Mouse (Mus musculus): ENCODE data around the gene Ctsc. TPM values are rescaled to one million over a fixed set of nuclear protein-coding genes. Genes with fewer than 3 reads are reported as not detected.

Gene Ctsc
- total RNA-seq, 4 experiments from 2014 or later, result 26.1 to 36.4 (median 30.6) TPM

Other genes with a start within 250 kb of the Ctsc start
- under 1 TPM in 2 of 4 experiments, not detected in 2; 0.27 to 0.41 TPM for gene Rab38, start 152.2 kb downstream of the Ctsc start, total RNA-seq (2022)